Mouse (Mus musculus): ENCODE results near the gene Aco1.

DNA sequence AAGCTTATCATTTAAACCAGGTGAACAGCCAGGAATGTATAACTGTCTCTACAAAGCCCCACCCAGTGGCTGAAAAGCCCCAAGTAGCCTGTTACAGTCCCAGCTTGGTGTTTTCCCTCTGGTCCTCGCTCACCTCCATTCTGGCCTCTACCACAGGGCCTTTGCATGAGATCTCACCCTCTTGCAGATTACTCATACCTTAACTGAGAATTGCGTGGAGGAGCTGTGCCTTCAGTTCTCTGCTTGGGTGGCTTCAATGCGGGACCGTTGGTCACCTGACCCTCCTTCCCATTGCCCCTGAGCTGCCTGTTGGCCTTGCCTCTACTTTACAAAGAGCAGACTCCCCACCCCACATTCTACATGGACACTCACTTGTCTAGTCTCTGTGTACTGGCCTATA is 10.6 kb downstream of the Aco1 start:
- TF ChIP-seq CTCF (IDR thresholded peaks at IDR 0.05; ENCODE audit: extremely low read depth, insufficient read length, insufficient replicate concordance, low read depth, low read length) (no peak), POLR2A (IDR thresholded peaks at IDR 0.05; ENCODE audit: low read depth, low read length) (no peak)

Measured in small intestine, adult 2 months (tissue).